Mouse (Mus musculus) lung, postnatal 0 days (tissue): Measurements from ENCODE around the gene Lhfpl3. TPM values are rescaled to one million over a fixed set of nuclear protein-coding genes. Genes with fewer than 3 reads are reported as not detected.
A peak's percentile ranks its signal among the peaks of the same experiment; 100 is the strongest.

Source experiments
- ATAC-seq: fragments of 200-750 bp; cut with Nextera tagmentation; 2 replicates; pipeline ENCODE4 v1.8.0; 2017; ENCODE audit warnings: moderate library complexity
- DNase-seq: peaks from one replicate; pipeline ENCODE4 v3.0.0-alpha.2; 2016; ENCODE audit warnings: low spot score
- H3K27ac ChIP-seq: fragments of 300-500 bp; sonication (generic); 2 replicates; pipeline ENCODE4 v1.5.1; 2014; ENCODE audit warnings: antibody characterized with exemption, mild to moderate bottlenecking, low read length, mixed read lengths
- H3K27me3 ChIP-seq: fragments of 300-500 bp; sonication (generic); replicated peaks from 2 replicates; pipeline ENCODE4 v1.6.1; 2014; ENCODE audit warnings: low read length, mixed read lengths; ENCODE audit not compliant: insufficient read depth
- H3K36me3 ChIP-seq: fragments of 300-500 bp; sonication (generic); 2 replicates; pipeline ENCODE4 v1.6.1; 2014; ENCODE audit warnings: low read length, mixed read lengths; ENCODE audit not compliant: insufficient read depth
- H3K4me1 ChIP-seq: fragments of 300-500 bp; sonication (generic); 2 replicates; pipeline ENCODE4 v1.6.1; 2014; ENCODE audit warnings: antibody characterized with exemption, low read depth, low read length, mixed read lengths; ENCODE audit not compliant: insufficient read depth
- H3K4me2 ChIP-seq: fragments of 300-500 bp; sonication (generic); replicated peaks from 2 replicates; pipeline ENCODE4 v1.6.1; 2014; ENCODE audit warnings: low read depth, mild to moderate bottlenecking, low read length, moderate library complexity, mixed read lengths
- H3K4me3 ChIP-seq: fragments of 300-500 bp; sonication (generic); 2 replicates; pipeline ENCODE4 v1.5.1; 2014; ENCODE audit warnings: low read depth, low read length
- H3K9ac ChIP-seq: fragments of 300-500 bp; sonication (generic); replicated peaks from 2 replicates; pipeline ENCODE4 v1.6.1; 2014; ENCODE audit warnings: low read depth, mild to moderate bottlenecking
- H3K9me3 ChIP-seq: fragments of 300-500 bp; sonication (generic); 2 replicates; pipeline ENCODE4 v1.6.1; 2016; ENCODE audit warnings: low read length, mixed read lengths
- CTCF ChIP-seq: IDR thresholded peaks from 2 replicates; pipeline ENCODE4 v1.5.1; 2016; ENCODE audit warnings: antibody characterized with exemption, mild to moderate bottlenecking
- EP300 ChIP-seq: IDR thresholded peaks from 2 replicates; pipeline ENCODE4 v1.6.1; 2016; ENCODE audit warnings: antibody characterized with exemption, mild to moderate bottlenecking, control low read depth
- WGBS: fragments of 180-500 bp; shearing (Covaris S2); extraction: QIAGEN DNeasy Blood & Tissue Kit; methylation state at CpG from one replicate; pipeline ENCODE4 v1.1.7; 2014; 5-methylcytosine and 5-hydroxymethylcytosine counted together
- polyA plus RNA-seq: library from polyadenylated mRNA; unstranded; fragments of >200 nt; fragmentation: Nextera tagmentation; extraction: Ambion mirVana; gene quantifications from 2 replicates; pipeline ENCODE4 v1.2.1, GENCODE M21; 2015

The Lhfpl3 gene
- polyA plus RNA-seq, 1 experiment from 2014 or later, result 0.04 TPM

DNA sequence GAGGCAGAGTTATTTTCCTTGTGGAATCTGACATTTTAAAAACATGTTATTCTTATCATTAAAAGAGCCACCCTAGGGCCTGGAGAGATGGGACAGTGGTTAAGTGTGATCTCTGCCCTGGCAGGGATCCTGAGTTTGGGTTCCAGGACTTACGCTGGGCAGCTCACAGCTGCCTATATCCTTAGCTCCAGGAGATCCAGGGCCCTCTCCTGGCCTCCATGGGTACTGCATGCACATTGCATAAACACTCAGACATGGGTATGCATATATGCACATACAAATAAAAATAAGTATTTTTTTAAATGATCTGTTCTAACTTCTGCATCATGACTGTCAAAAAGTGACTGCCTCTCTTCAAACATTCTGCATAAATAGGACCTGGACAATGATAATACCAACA, 115.5 kb downstream of the Lhfpl3 start:
- TF ChIP-seq EP300 (no peak), CTCF (peak; percentile 55)
- Histone ChIP-seq H3K27me3 (no peaks in the 10 kb centered on the region), H3K4me1 (no peaks in the 10 kb centered on the region), H3K36me3 (no peaks in the 10 kb centered on the region), H3K4me2 (no peak overlapping the region), H3K9ac (no peak overlapping the region), H3K27ac (no peak overlapping the region), H3K4me3 (no peak overlapping the region), H3K9me3 (no peaks in the 10 kb centered on the region)
- ATAC-seq, result no peak
- no peak for DNase-seq
- WGBS, result 36% methylated on average over 1 of the region's 1 CpGs

DNA sequence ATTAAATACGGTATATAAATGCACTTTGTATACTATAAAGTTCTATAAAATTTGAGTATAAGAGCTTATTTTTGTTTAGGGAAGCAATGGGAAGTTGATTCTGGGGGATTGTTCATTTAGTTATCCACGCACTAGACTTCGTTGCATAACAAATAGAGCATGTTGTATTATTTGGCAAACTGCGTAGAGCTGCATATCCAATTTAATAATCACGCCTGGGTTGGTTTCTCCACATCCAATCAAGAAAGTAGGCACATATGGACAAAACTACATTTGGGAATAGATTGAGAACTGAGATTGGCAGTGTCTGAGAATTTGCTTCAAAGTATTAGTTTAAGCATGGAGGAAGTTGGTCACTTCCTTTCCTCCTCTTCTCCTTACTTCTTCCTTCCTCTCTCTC, 123.2 kb downstream of the Lhfpl3 start:
- Histone ChIP-seq H3K36me3 (no peaks in the 10 kb centered on the region), H3K4me2 (no peak overlapping the region), H3K4me3 (no peak overlapping the region), H3K9ac (no peak overlapping the region), H3K9me3 (no peaks in the 10 kb centered on the region), H3K4me1 (no peaks in the 10 kb centered on the region), H3K27me3 (no peaks in the 10 kb centered on the region), H3K27ac (no peak overlapping the region)
- TF ChIP-seq EP300 (no peak), CTCF (no peak)
- ATAC-seq (no peak), DNase-seq (no peak)
- WGBS, result 88% methylated on average over 5 of the region's 5 CpGs

DNA sequence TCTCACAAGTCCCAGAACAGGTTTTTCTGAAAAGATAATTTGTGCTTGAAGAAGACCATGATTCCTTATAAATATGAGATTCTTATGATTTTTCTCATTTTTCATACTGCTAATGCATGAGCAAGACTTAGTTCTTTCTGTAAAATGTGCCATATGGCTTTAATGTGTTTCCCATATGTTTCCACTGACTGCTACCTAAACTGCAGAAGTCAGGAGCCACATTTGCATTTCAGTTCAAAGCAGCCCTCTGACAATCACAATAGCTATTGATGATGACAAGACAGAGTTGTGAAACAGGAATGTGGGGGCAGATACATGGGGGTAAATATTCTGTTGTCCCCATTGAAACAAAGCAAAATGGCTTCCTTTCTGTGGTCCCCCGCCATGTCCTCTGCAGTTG, 126.6 kb downstream of the Lhfpl3 start:
- Histone ChIP-seq H3K27ac (no peak overlapping the region), H3K27me3 (no peaks in the 10 kb centered on the region), H3K4me3 (no peak overlapping the region), H3K9ac (no peak overlapping the region), H3K4me2 (no peak overlapping the region), H3K9me3 (no peaks in the 10 kb centered on the region), H3K36me3 (no peaks in the 10 kb centered on the region), H3K4me1 (no peaks in the 10 kb centered on the region)
- no peak for ATAC-seq
- TF ChIP-seq CTCF (no peak), EP300 (no peak)
- 75% methylated on average over 1 of the region's 1 CpGs for WGBS
- no peak for DNase-seq

- H3K9ac ChIP-seq, result no peak overlapping the region
- no peaks in the 10 kb centered on the region for H3K27me3 ChIP-seq
- 61% methylated on average over 3 of the region's 3 CpGs for WGBS
- H3K4me2 ChIP-seq, result no peak overlapping the region
- H3K36me3 ChIP-seq, result no peaks in the 10 kb centered on the region
- H3K9me3 ChIP-seq, result no peaks in the 10 kb centered on the region
- ATAC-seq, result no peak
- H3K4me1 ChIP-seq, result no peaks in the 10 kb centered on the region
- TF ChIP-seq EP300 (no peak), CTCF (no peak)
- H3K27ac ChIP-seq, result no peak overlapping the region
- no peak overlapping the region for H3K4me3 ChIP-seq
- DNase-seq, result no peak
Measured at GRCm38 (mm10) chr5:22888345-22888744, 142.5 kb downstream of the Lhfpl3 start.

DNA sequence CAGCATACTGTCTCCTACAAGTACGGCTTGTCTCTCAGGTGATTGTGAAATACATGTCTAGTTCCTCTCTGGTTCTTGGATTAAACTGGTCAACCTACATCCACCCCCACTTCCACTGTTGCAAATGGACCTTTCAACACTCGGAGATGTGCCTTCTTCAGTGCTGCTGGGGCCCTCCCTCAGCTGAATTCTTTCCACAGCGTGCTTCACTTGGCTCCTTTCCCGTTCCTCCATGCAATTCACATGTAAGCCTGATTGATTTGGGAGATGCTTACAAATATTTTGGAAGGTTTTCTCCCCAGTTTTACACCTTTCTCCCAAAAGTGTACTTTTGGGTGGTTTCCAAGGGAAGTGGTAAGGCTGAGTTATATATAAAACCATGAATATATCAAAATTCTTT, 143.6 kb downstream of the Lhfpl3 start:
- ATAC-seq (no peak), DNase-seq (no peak)
- no peaks in the 10 kb centered on the region for H3K4me1 ChIP-seq
- no peak overlapping the region for H3K27ac ChIP-seq
- 59% methylated on average over 4 of the region's 4 CpGs for WGBS
- H3K9ac ChIP-seq, result no peak overlapping the region
- no peaks in the 10 kb centered on the region for H3K9me3 ChIP-seq
- no peak overlapping the region for H3K4me2 ChIP-seq
- no peaks in the 10 kb centered on the region for H3K36me3 ChIP-seq
- no peak overlapping the region for H3K4me3 ChIP-seq
- no peaks in the 10 kb centered on the region for H3K27me3 ChIP-seq
- TF ChIP-seq CTCF, result no peak
- no peak for TF ChIP-seq EP300

GRCm38 (mm10) chr5:22897228-22897627, 151.4 kb downstream of the Lhfpl3 start:
- 64% methylated on average over 3 of the region's 3 CpGs for WGBS
- Histone ChIP-seq H3K27ac (no peak overlapping the region), H3K36me3 (no peaks in the 10 kb centered on the region), H3K27me3 (no peaks in the 10 kb centered on the region), H3K4me3 (no peak overlapping the region), H3K9me3 (no peaks in the 10 kb centered on the region), H3K4me1 (no peaks in the 10 kb centered on the region), H3K9ac (no peak overlapping the region), H3K4me2 (no peak overlapping the region)
- TF ChIP-seq CTCF, result no peak
- no peak for TF ChIP-seq EP300
- DNase-seq (no peak), ATAC-seq (no peak)

DNA sequence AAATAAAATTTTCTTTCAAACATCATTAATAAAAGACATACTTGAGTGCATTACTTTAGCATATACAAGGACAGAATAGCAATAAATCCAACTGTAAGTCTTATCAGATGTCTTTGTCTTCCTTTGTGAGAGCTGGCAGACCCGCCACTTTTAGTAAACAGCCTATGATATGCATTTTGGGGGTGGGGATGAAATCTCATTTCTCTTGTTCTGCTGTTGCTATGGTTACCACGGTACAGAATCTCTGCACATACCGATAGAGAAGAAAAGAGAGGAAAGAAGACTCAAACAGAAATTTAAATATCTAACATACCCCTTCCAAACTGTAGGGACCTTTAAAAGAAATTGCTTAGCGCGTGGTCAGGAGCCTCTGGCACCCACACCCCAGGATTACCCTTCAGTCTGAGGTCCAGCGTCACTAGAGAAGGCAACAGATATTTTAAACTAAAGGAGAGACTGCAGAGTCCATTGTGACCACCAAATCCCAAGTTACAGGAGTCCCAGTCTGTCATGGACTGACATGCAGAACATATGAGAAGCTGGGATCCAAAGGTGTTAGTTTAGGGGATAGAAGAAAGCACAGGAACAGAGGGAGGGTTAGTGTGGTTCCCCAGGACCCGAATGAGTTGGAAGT, 151.9 kb downstream of the Lhfpl3 start:
- no peaks in the 10 kb centered on the region for H3K4me1 ChIP-seq
- no peak overlapping the region for H3K4me2 ChIP-seq
- H3K27me3 ChIP-seq, result no peaks in the 10 kb centered on the region
- no peak overlapping the region for H3K9ac ChIP-seq
- H3K4me3 ChIP-seq, result no peak overlapping the region
- no peak for DNase-seq
- no peaks in the 10 kb centered on the region for H3K36me3 ChIP-seq
- no peaks in the 10 kb centered on the region for H3K9me3 ChIP-seq
- no peak for TF ChIP-seq EP300
- no peak for TF ChIP-seq CTCF
- no peak for ATAC-seq
- 65% methylated on average over 7 of the region's 7 CpGs for WGBS
- H3K27ac ChIP-seq, result no peak overlapping the region
